Mouse (Mus musculus) kidney, embryonic 15.5 days (tissue): ENCODE measurements around the gene Ppfia3. TPM values are rescaled to one million over a fixed set of nuclear protein-coding genes. Genes with fewer than 3 reads are reported as not detected.

Experiments used
- ATAC-seq: fragments of 200-750 bp; cut with Nextera tagmentation; replicated peaks from 2 replicates; pipeline ENCODE4 v1.8.0; 2017; ENCODE audit warnings: moderate TSS enrichment; ENCODE audit not compliant: low FRiP score
- H3K27ac ChIP-seq: fragments of 300-500 bp; sonication (generic); 2 replicates; pipeline ENCODE4 v1.5.1; 2015; ENCODE audit warnings: mild to moderate bottlenecking, inconsistent platforms
- H3K27me3 ChIP-seq: fragments of 300-500 bp; sonication (generic); 2 replicates; pipeline ENCODE4 v1.6.1; 2015; ENCODE audit warnings: inconsistent platforms
- H3K36me3 ChIP-seq: fragments of 300-500 bp; sonication (generic); 2 replicates; pipeline ENCODE4 v1.6.1; 2015; ENCODE audit warnings: inconsistent platforms
- H3K4me1 ChIP-seq: fragments of 300-500 bp; sonication (generic); 2 replicates; pipeline ENCODE4 v1.6.1; 2015; ENCODE audit warnings: inconsistent platforms
- H3K4me2 ChIP-seq: fragments of 300-500 bp; sonication (generic); 2 replicates; pipeline ENCODE4 v1.6.1; 2015; ENCODE audit warnings: moderate library complexity, mild to moderate bottlenecking, inconsistent platforms
- H3K4me3 ChIP-seq: fragments of 300-500 bp; sonication (generic); replicated peaks from 2 replicates; pipeline ENCODE4 v1.5.1; 2015; ENCODE audit warnings: mild to moderate bottlenecking, inconsistent platforms
- H3K9ac ChIP-seq: fragments of 300-500 bp; sonication (generic); 2 replicates; pipeline ENCODE4 v1.6.1; 2015; ENCODE audit warnings: mild to moderate bottlenecking, inconsistent platforms
- H3K9me3 ChIP-seq: fragments of 300-500 bp; sonication (generic); replicated peaks from 2 replicates; pipeline ENCODE4 v1.6.1; 2016; ENCODE audit warnings: inconsistent platforms
- WGBS: fragments of 180-500 bp; shearing (Covaris S2); methylation state at CpG from one replicate; pipeline ENCODE4 v1.1.7; 2015; ENCODE audit warnings: mixed read lengths; 5-methylcytosine and 5-hydroxymethylcytosine counted together
- polyA plus RNA-seq: library from polyadenylated mRNA; unstranded; fragments of >200 nt; fragmentation: Nextera tagmentation; extraction: Ambion mirVana; gene quantifications from 2 replicates; pipeline ENCODE4 v1.2.1, GENCODE M21; 2015

Gene Ppfia3
- polyA plus RNA-seq, 1 experiment from 2014 or later, result 7.5 TPM

- Histone ChIP-seq H3K4me1 (no peaks in the 10 kb centered on the region), H3K9ac (no peak overlapping the region), H3K36me3 (peaks cover 51% of the 10 kb centered on the region), H3K4me3 (no peak overlapping the region), H3K27me3 (no peaks in the 10 kb centered on the region), H3K9me3 (no peaks in the 10 kb centered on the region), H3K27ac (no peak overlapping the region), H3K4me2 (no peak overlapping the region)
- WGBS, result 48% methylated on average over 5 of the region's 5 CpGs
- no peak for ATAC-seq
Observed at GRCm38 (mm10) chr7:45323069-45323468, 43.8 kb downstream of the Ppfia3 start.

GRCm38 (mm10) chr7:45322245-45322644 is 44.6 kb downstream of the Ppfia3 start:
- Histone ChIP-seq H3K4me3 (no peak overlapping the region), H3K27ac (no peak overlapping the region), H3K9me3 (no peaks in the 10 kb centered on the region), H3K36me3 (peaks cover 51% of the 10 kb centered on the region), H3K27me3 (no peaks in the 10 kb centered on the region), H3K9ac (no peak overlapping the region), H3K4me2 (no peak overlapping the region), H3K4me1 (no peaks in the 10 kb centered on the region)
- 82% methylated on average over 4 of the region's 4 CpGs for WGBS
- no peak for ATAC-seq

GRCm38 (mm10) chr7:45316536-45316935 is 50.3 kb downstream of the Ppfia3 start:
- Histone ChIP-seq H3K9me3 (no peaks in the 10 kb centered on the region), H3K36me3 (peaks cover 13% of the 10 kb centered on the region; the same call in 1 of the 2 replicates), H3K27me3 (no peaks in the 10 kb centered on the region), H3K9ac (no peak overlapping the region), H3K27ac (no peak overlapping the region), H3K4me2 (no peak overlapping the region), H3K4me3 (no peak overlapping the region), H3K4me1 (peaks cover 41% of the 10 kb centered on the region)
- 92% methylated on average over 14 of the region's 14 CpGs for WGBS
- no peak for ATAC-seq

DNA sequence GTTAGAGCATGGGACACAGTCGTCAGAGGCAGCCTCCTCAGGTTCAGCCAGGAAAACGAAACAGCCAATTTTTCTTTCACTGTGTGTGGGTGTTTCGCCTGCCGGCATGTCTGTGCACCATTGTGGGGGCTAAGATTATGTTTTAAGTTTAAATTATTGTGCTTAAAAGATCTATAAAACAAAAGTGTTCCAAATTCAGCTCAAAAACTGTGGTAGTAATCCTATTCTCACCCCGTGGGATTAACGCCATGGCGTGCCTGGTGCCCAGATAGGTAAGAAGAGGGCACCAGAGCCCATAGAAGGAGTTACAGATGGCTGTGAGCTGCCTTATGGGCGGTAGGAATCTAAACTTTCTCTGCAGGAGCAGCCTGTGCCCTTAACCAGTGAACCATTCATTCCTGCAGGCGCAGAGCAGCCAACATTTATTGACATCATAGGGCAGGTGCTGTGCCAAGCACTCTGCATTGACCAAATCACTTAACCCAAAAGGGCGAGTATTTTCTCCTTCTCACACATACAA is 51.6 kb downstream of the Ppfia3 start:
- Histone ChIP-seq H3K9me3 (no peaks in the 10 kb centered on the region), H3K4me1 (peaks cover 42% of the 10 kb centered on the region), H3K36me3 (peaks cover 17% of the 10 kb centered on the region; the same call in 1 of the 2 replicates), H3K27me3 (no peaks in the 10 kb centered on the region), H3K4me3 (no peak overlapping the region), H3K9ac (no peak overlapping the region), H3K27ac (peak overlapping the region; percentile 67), H3K4me2 (0 out of 2 replicates have a peak overlapping the region, but pooled peaks have one; percentile 7)
- ATAC-seq, result 0 out of 2 replicates have a peak, but pooled peaks have one; percentile 45
- WGBS, result 60% methylated on average over 10 of the region's 10 CpGs

DNA sequence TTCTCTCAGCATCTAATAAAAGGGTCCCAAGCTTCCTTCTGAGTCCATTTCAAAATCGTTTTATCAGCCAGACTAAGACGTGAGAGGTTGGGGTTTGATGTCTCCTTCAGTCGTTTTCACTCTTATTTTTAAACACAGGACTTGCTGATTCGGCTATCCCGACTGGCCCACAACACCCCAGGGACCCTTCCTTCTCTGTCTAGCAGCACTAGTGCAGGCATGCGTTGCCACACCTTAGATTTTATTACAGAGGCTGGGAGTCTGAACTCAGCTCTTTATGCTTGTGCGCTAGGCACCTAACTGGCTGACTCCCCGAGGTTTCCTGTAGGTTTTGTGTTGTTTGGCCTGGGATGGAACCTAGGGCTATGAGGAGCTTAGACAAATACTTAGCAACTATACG is 53.3 kb downstream of the Ppfia3 start:
- H3K9me3 ChIP-seq, result no peaks in the 10 kb centered on the region
- H3K27me3 ChIP-seq, result no peaks in the 10 kb centered on the region
- peaks cover 50% of the 10 kb centered on the region for H3K4me1 ChIP-seq
- 15% methylated on average over 9 of the region's 9 CpGs for WGBS
- no peak overlapping the region for H3K9ac ChIP-seq
- ATAC-seq, result no peak
- peak overlapping the region; percentile 42 for H3K4me2 ChIP-seq
- peaks cover 13% of the 10 kb centered on the region; the same call in 1 of the 2 replicates for H3K36me3 ChIP-seq
- H3K27ac ChIP-seq, result peak overlapping the region; percentile 78
- no peak overlapping the region for H3K4me3 ChIP-seq

DNA sequence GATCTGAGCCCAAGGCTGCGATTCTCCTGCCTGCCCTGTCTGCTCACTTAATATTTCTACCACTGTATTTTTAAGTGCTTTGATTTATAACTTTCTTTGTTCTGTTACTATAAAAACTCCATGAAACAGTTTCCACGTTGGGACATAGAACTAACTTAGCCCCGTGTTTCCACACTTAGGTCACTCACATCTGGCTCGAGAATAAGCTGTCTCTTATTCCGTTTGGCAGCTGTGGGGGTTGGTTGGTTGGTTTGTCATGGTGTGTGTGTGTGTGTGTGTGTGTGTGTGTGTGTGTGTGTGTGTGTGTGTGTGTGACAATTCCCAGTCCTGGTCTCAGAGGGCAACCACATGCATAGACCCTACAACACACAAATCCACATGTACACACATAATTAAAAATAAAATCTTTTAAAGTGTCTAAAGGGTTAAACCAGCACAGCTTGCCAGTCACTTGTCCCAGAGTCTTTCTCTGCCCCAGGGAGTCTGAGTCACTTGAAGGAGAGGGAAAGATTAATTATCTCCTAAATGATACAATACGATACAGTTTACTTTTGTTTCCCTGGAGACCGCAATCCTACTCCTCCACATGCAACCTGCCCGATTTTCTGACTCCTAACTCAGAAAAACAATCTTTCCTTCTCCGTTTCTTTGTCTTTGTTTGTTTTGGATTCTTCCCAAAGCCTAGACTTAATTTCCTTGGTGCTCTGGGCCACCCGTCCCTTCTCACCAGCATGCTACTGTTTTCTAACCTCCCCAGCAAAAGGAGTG is 53.9 kb downstream of the Ppfia3 start:
- peak; percentile 61 for ATAC-seq
- Histone ChIP-seq H3K9me3 (no peaks in the 10 kb centered on the region), H3K4me3 (no peak overlapping the region), H3K4me2 (peak overlapping the region; percentile 42), H3K27me3 (no peaks in the 10 kb centered on the region), H3K36me3 (peaks cover 12% of the 10 kb centered on the region; the same call in 1 of the 2 replicates), H3K9ac (no peak overlapping the region), H3K4me1 (peaks cover 53% of the 10 kb centered on the region), H3K27ac (peak overlapping the region; percentile 78)
- 9% methylated on average over 10 of the region's 10 CpGs for WGBS

DNA sequence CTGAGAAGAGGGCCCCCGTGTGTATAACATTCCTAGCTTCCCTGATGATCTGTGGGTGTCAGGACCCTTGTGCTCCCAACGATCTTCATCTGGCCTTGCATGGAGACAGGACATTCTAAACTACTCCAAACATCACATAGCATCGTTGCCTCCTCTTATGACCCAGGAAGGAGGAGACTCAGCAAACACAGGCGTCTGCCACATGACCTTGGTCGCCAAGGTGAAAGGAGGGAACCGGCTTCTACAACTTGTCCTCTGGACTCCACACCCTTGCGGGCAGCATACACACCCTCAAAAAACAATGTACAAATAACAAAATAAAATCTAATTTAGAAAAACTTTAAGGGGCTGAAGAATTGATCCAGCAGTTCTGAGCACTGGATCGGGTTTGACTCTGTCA is 54.8 kb downstream of the Ppfia3 start:
- H3K27me3 ChIP-seq, result no peaks in the 10 kb centered on the region
- H3K27ac ChIP-seq, result peak overlapping the region; percentile 78; the same call in 1 of the 2 replicates
- no peak overlapping the region for H3K4me2 ChIP-seq
- H3K4me3 ChIP-seq, result no peak overlapping the region
- H3K9ac ChIP-seq, result no peak overlapping the region
- WGBS, result 25% methylated on average over 8 of the region's 8 CpGs
- ATAC-seq, result no peak
- peaks cover 53% of the 10 kb centered on the region for H3K4me1 ChIP-seq
- H3K36me3 ChIP-seq, result peaks cover 18% of the 10 kb centered on the region; the same call in 1 of the 2 replicates
- no peaks in the 10 kb centered on the region for H3K9me3 ChIP-seq

- H3K9me3 ChIP-seq, result no peaks in the 10 kb centered on the region
- peaks cover 19% of the 10 kb centered on the region for H3K36me3 ChIP-seq
- no peak overlapping the region for H3K4me2 ChIP-seq
- WGBS, result 15% methylated on average over 9 of the region's 9 CpGs
- peaks cover 53% of the 10 kb centered on the region for H3K4me1 ChIP-seq
- no peak overlapping the region for H3K9ac ChIP-seq
- H3K27me3 ChIP-seq, result no peaks in the 10 kb centered on the region
- H3K27ac ChIP-seq, result no peak overlapping the region
- no peak overlapping the region for H3K4me3 ChIP-seq
- ATAC-seq, result no peak
Observed at GRCm38 (mm10) chr7:45309455-45309854, 57.4 kb downstream of the Ppfia3 start.

DNA sequence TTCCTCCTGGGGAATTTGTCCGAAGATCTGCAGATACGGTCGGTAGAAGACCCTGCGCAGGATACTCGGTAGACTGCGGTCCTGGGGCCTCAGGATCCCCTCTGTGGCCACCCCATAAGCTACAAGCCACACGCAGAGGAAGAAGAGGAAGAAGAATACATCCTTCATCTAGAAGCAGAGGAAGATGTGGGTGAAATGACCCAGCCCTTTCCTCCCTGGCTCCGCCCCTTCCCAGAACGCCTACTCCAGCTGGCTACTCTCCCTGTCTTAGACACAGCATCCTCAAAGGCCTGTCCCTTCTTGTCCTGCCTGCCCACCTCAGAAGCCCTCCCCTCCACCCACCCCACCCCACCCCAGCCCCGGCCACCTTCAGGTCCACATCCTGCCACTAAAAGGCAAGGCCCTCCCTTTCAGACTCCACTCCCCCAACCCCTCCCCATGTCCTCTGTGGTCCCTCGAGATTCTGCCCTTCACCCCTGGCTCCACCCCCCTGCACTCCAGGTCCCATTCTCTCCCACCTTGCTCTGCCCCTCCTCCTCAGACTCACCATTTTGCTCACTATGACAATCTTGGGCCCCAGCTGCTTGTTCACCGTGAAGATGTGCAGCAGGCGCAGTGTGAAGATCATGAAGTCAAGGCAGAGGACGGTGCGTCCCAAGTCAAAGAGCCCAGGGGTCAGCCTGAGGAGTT is 58.1 kb downstream of the Ppfia3 start:
- Histone ChIP-seq H3K27me3 (no peaks in the 10 kb centered on the region), H3K9me3 (no peaks in the 10 kb centered on the region), H3K4me1 (peaks cover 48% of the 10 kb centered on the region), H3K27ac (no peak overlapping the region), H3K9ac (no peak overlapping the region), H3K4me2 (no peak overlapping the region), H3K4me3 (no peak overlapping the region), H3K36me3 (peaks cover 22% of the 10 kb centered on the region)
- ATAC-seq, result no peak
- WGBS, result 72% methylated on average over 15 of the region's 15 CpGs

- Histone ChIP-seq H3K4me3 (peak overlapping the region; percentile 22), H3K9me3 (no peaks in the 10 kb centered on the region), H3K4me1 (peaks cover 28% of the 10 kb centered on the region), H3K9ac (no peak overlapping the region), H3K36me3 (peaks cover 23% of the 10 kb centered on the region), H3K27me3 (no peaks in the 10 kb centered on the region), H3K27ac (no peak overlapping the region), H3K4me2 (peak overlapping the region; percentile 52)
- WGBS, result 8% methylated on average over 17 of the region's 17 CpGs
- ATAC-seq, result peak; percentile 72
Observed at GRCm38 (mm10) chr7:45305275-45305674, 61.5 kb downstream of the Ppfia3 start.

DNA sequence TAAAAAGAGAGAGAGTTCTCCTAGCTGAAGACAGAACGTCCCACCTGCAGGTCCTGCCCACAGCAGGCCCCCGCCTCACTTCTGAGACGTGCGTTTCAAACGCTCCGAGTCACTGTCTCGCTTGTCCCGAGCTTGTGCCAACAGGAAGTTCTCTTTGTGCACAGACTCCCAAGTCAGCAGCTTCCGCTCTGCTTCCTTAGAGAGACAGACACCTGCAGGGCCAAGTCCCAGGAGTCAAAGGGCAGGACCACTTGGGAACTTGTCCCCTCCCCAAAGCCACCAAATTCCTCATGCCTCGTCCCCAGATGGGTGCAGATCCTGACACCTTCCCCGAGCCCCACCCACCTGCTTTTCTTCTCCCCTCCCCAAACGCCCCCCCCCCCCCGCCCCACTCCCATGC is 62.0 kb downstream of the Ppfia3 start:
- Histone ChIP-seq H3K4me2 (peak overlapping the region; percentile 52), H3K27ac (no peak overlapping the region), H3K36me3 (peaks cover 23% of the 10 kb centered on the region), H3K9me3 (no peaks in the 10 kb centered on the region), H3K4me1 (peaks cover 32% of the 10 kb centered on the region), H3K4me3 (peak overlapping the region; percentile 22), H3K27me3 (no peaks in the 10 kb centered on the region), H3K9ac (no peak overlapping the region)
- ATAC-seq, result peak; percentile 52; the same call in 1 of the 2 replicates
- 16% methylated on average over 13 of the region's 13 CpGs for WGBS

GRCm38 (mm10) chr7:45302626-45303025 is 64.2 kb downstream of the Ppfia3 start:
- Histone ChIP-seq H3K4me1 (peaks cover 22% of the 10 kb centered on the region; the same call in 1 of the 2 replicates), H3K4me3 (no peak overlapping the region), H3K9ac (no peak overlapping the region), H3K27ac (no peak overlapping the region), H3K9me3 (no peaks in the 10 kb centered on the region), H3K27me3 (no peaks in the 10 kb centered on the region), H3K36me3 (peaks cover 16% of the 10 kb centered on the region), H3K4me2 (no peak overlapping the region)
- ATAC-seq, result no peak
- 79% methylated on average over 8 of the region's 8 CpGs for WGBS
